Mouse (Mus musculus): Measurements from ENCODE around the gene Hrh1. TPM values are rescaled to one million over a fixed set of nuclear protein-coding genes. Genes with fewer than 3 reads are reported as not detected.

The Hrh1 gene
- polyA plus RNA-seq, 1 experiment from 2014 or later: 0.24 TPM

- H3K4me1 ChIP-seq: no peaks in the 10 kb centered on the region
- 52% methylated on average over 17 of the region's 17 CpGs for WGBS
- H3K4me2 ChIP-seq (replicated peaks): no peak overlapping the region
- no peaks in the 10 kb centered on the region for H3K36me3 ChIP-seq
- H3K9me3 ChIP-seq: no peaks in the 10 kb centered on the region
- ATAC-seq (ENCODE audit: low FRiP score, low read depth): 0 out of 2 replicates have a peak, but pooled peaks have one; percentile 44
- no peak overlapping the region for H3K27ac ChIP-seq
- H3K9ac ChIP-seq: no peak overlapping the region
- 0 out of 2 replicates have a peak, but pooled peaks cover 8% of the 10 kb centered on the region for H3K27me3 ChIP-seq (replicated peaks)
- no peak overlapping the region for H3K4me3 ChIP-seq
Measured at GRCm38 (mm10) chr6:114408278-114408677, 10.5 kb downstream of the Hrh1 start.

GRCm38 (mm10) chr6:114411913-114412312, 14.2 kb downstream of the Hrh1 start:
- H3K4me3 ChIP-seq: no peak overlapping the region
- H3K27ac ChIP-seq: no peak overlapping the region
- 50% methylated on average over 8 of the region's 8 CpGs for WGBS
- no peak overlapping the region for H3K9ac ChIP-seq
- no peaks in the 10 kb centered on the region for H3K4me1 ChIP-seq
- H3K36me3 ChIP-seq: no peaks in the 10 kb centered on the region
- H3K9me3 ChIP-seq: no peaks in the 10 kb centered on the region
- 0 out of 2 replicates have a peak, but pooled peaks cover 8% of the 10 kb centered on the region for H3K27me3 ChIP-seq (replicated peaks)
- no peak overlapping the region for H3K4me2 ChIP-seq (replicated peaks)
- ATAC-seq (ENCODE audit: low FRiP score, low read depth): no peak

GRCm38 (mm10) chr6:114414510-114414909, 16.8 kb downstream of the Hrh1 start:
- Histone ChIP-seq H3K4me1 (no peaks in the 10 kb centered on the region), H3K27ac (no peak overlapping the region), H3K9me3 (no peaks in the 10 kb centered on the region), H3K36me3 (no peaks in the 10 kb centered on the region), H3K27me3 (replicated peaks) (0 out of 2 replicates have a peak, but pooled peaks cover 5% of the 10 kb centered on the region), H3K9ac (no peak overlapping the region), H3K4me3 (no peak overlapping the region), H3K4me2 (replicated peaks) (no peak overlapping the region)
- peak; percentile 65; the same call in 1 of the 2 replicates for ATAC-seq (ENCODE audit: low FRiP score, low read depth)
- WGBS: 53% methylated on average over 8 of the region's 8 CpGs

GRCm38 (mm10) chr6:114418037-114418436, 20.3 kb downstream of the Hrh1 start:
- H3K9me3 ChIP-seq: no peaks in the 10 kb centered on the region

GRCm38 (mm10) chr6:114421061-114421460, 23.3 kb downstream of the Hrh1 start:
- H3K4me3 ChIP-seq: no peak overlapping the region
- no peaks in the 10 kb centered on the region for H3K36me3 ChIP-seq
- no peaks in the 10 kb centered on the region for H3K4me1 ChIP-seq
- H3K27me3 ChIP-seq (replicated peaks): no peaks in the 10 kb centered on the region
- no peaks in the 10 kb centered on the region for H3K9me3 ChIP-seq
- H3K4me2 ChIP-seq (replicated peaks): no peak overlapping the region
- no peak overlapping the region for H3K9ac ChIP-seq
- H3K27ac ChIP-seq: no peak overlapping the region
- ATAC-seq (ENCODE audit: low FRiP score, low read depth): no peak

More at GRCm38 (mm10) chr6:114418037-114418436, 20.3 kb downstream of the Hrh1 start:
- ATAC-seq (ENCODE audit: low FRiP score, low read depth): no peak
- H3K27ac ChIP-seq: no peak overlapping the region
- no peak overlapping the region for H3K4me3 ChIP-seq
- WGBS: 71% methylated on average over 2 of the region's 2 CpGs
- no peak overlapping the region for H3K4me2 ChIP-seq (replicated peaks)
- no peaks in the 10 kb centered on the region for H3K27me3 ChIP-seq (replicated peaks)
- H3K9ac ChIP-seq: no peak overlapping the region
- H3K36me3 ChIP-seq: no peaks in the 10 kb centered on the region
- H3K4me1 ChIP-seq: no peaks in the 10 kb centered on the region

GRCm38 (mm10) chr6:114423051-114423676, 25.4 kb downstream of the Hrh1 start:
- Histone ChIP-seq H3K4me1 (0 out of 2 replicates have a peak, but pooled peaks cover 2% of the 10 kb centered on the region), H3K36me3 (no peaks in the 10 kb centered on the region), H3K27me3 (replicated peaks) (no peaks in the 10 kb centered on the region), H3K9ac (no peak overlapping the region), H3K9me3 (no peaks in the 10 kb centered on the region), H3K4me2 (replicated peaks) (no peak overlapping the region), H3K4me3 (no peak overlapping the region), H3K27ac (no peak overlapping the region)
- WGBS: 73% methylated on average over 9 of the region's 9 CpGs
- no peak for ATAC-seq (ENCODE audit: low FRiP score, low read depth)

GRCm38 (mm10) chr6:114425343-114425742, 27.6 kb downstream of the Hrh1 start:
- no peak overlapping the region for H3K9ac ChIP-seq
- no peaks in the 10 kb centered on the region for H3K36me3 ChIP-seq
- no peak for ATAC-seq (ENCODE audit: low FRiP score, low read depth)
- no peak overlapping the region for H3K27ac ChIP-seq
- WGBS: 50% methylated on average over 5 of the region's 5 CpGs
- no peaks in the 10 kb centered on the region for H3K27me3 ChIP-seq (replicated peaks)
- no peak overlapping the region for H3K4me3 ChIP-seq
- H3K4me1 ChIP-seq: 0 out of 2 replicates have a peak, but pooled peaks cover 3% of the 10 kb centered on the region
- no peak overlapping the region for H3K4me2 ChIP-seq (replicated peaks)
- no peaks in the 10 kb centered on the region for H3K9me3 ChIP-seq

GRCm38 (mm10) chr6:114427641-114428040, 29.9 kb downstream of the Hrh1 start:
- Histone ChIP-seq H3K9ac (no peak overlapping the region), H3K9me3 (no peaks in the 10 kb centered on the region), H3K27ac (no peak overlapping the region), H3K4me3 (no peak overlapping the region), H3K36me3 (no peaks in the 10 kb centered on the region), H3K4me1 (0 out of 2 replicates have a peak, but pooled peaks cover 3% of the 10 kb centered on the region), H3K27me3 (replicated peaks) (no peaks in the 10 kb centered on the region), H3K4me2 (replicated peaks) (no peak overlapping the region)
- 68% methylated on average over 13 of the region's 13 CpGs for WGBS
- no peak for ATAC-seq (ENCODE audit: low FRiP score, low read depth)

GRCm38 (mm10) chr6:114428831-114429230, 31.1 kb downstream of the Hrh1 start:
- no peak overlapping the region for H3K4me2 ChIP-seq (replicated peaks)
- H3K27ac ChIP-seq: no peak overlapping the region
- H3K27me3 ChIP-seq (replicated peaks): no peaks in the 10 kb centered on the region
- H3K4me3 ChIP-seq: no peak overlapping the region
- no peak overlapping the region for H3K9ac ChIP-seq
- 0 out of 2 replicates have a peak, but pooled peaks have one; percentile 50 for ATAC-seq (ENCODE audit: low FRiP score, low read depth)
- H3K4me1 ChIP-seq: 0 out of 2 replicates have a peak, but pooled peaks cover 3% of the 10 kb centered on the region
- no peaks in the 10 kb centered on the region for H3K9me3 ChIP-seq
- WGBS: 64% methylated on average over 16 of the region's 16 CpGs
- no peaks in the 10 kb centered on the region for H3K36me3 ChIP-seq

- H3K27ac ChIP-seq: no peak overlapping the region
- 40% methylated on average over 3 of the region's 3 CpGs for WGBS
- H3K4me3 ChIP-seq: no peak overlapping the region
- H3K9me3 ChIP-seq: no peaks in the 10 kb centered on the region
- H3K27me3 ChIP-seq (replicated peaks): no peaks in the 10 kb centered on the region
- H3K4me2 ChIP-seq (replicated peaks): no peak overlapping the region
- no peaks in the 10 kb centered on the region for H3K36me3 ChIP-seq
- no peak overlapping the region for H3K9ac ChIP-seq
- H3K4me1 ChIP-seq: peaks cover 5% of the 10 kb centered on the region; the same call in 1 of the 2 replicates
- ATAC-seq (ENCODE audit: low FRiP score, low read depth): no peak
Measured at GRCm38 (mm10) chr6:114432591-114432990, 34.9 kb downstream of the Hrh1 start.

GRCm38 (mm10) chr6:114434524-114434923, 36.8 kb downstream of the Hrh1 start:
- H3K9ac ChIP-seq: no peak overlapping the region
- peaks cover 2% of the 10 kb centered on the region; the same call in 1 of the 2 replicates for H3K4me1 ChIP-seq
- no peak overlapping the region for H3K27ac ChIP-seq
- peaks cover under 1% of the 10 kb centered on the region; the same call in 1 of the 2 replicates for H3K9me3 ChIP-seq
- ATAC-seq (ENCODE audit: low FRiP score, low read depth): no peak
- H3K4me3 ChIP-seq: no peak overlapping the region
- no peak overlapping the region for H3K4me2 ChIP-seq (replicated peaks)
- 88% methylated on average over 5 of the region's 5 CpGs for WGBS
- H3K36me3 ChIP-seq: no peaks in the 10 kb centered on the region
- H3K27me3 ChIP-seq (replicated peaks): no peaks in the 10 kb centered on the region

GRCm38 (mm10) chr6:114440302-114440701, 42.6 kb downstream of the Hrh1 start:
- Histone ChIP-seq H3K36me3 (no peaks in the 10 kb centered on the region), H3K27ac (no peak overlapping the region), H3K9me3 (peaks cover 8% of the 10 kb centered on the region; the same call in 1 of the 2 replicates), H3K27me3 (replicated peaks) (no peaks in the 10 kb centered on the region), H3K9ac (no peak overlapping the region), H3K4me1 (no peaks in the 10 kb centered on the region; the same call in 1 of the 2 replicates), H3K4me2 (replicated peaks) (no peak overlapping the region), H3K4me3 (no peak overlapping the region)
- ATAC-seq (ENCODE audit: low FRiP score, low read depth): no peak
- WGBS: 62% methylated on average over 2 of the region's 2 CpGs

All from neural tube, embryonic 12.5 days (tissue).